Mouse (Mus musculus): Measurements from ENCODE around the gene Topaz1. TPM values are rescaled to one million over a fixed set of nuclear protein-coding genes. Genes with fewer than 3 reads are reported as not detected.

Topaz1 gene
- polyA plus RNA-seq, 1 experiment from 2014 or later, result not detected

Other genes starting within 250 kb of the Topaz1 start
- 7.4 and 7.9 TPM in 2 replicates for gene Tcaim, start 58.2 kb downstream of the Topaz1 start, polyA plus RNA-seq (2015; fragmentation: Nextera tagmentation; extraction: Ambion mirVana)
- gene Gm35549, start 96.7 kb downstream of the Topaz1 start, polyA plus RNA-seq (2015; fragmentation: Nextera tagmentation; extraction: Ambion mirVana), result 0.51 and 0.56 TPM in 2 replicates
- gene Zfp445, start 118.7 kb downstream of the Topaz1 start, polyA plus RNA-seq (2015; fragmentation: Nextera tagmentation; extraction: Ambion mirVana), result 96.8 and 102 TPM in 2 replicates
- 3.9 and 4.5 TPM in 2 replicates for gene Zkscan7, start 138.3 kb downstream of the Topaz1 start, polyA plus RNA-seq (2015; fragmentation: Nextera tagmentation; extraction: Ambion mirVana)
- 24.8 and 24.9 TPM in 2 replicates for gene Zfp105, start 175.7 kb downstream of the Topaz1 start, polyA plus RNA-seq (2015; fragmentation: Nextera tagmentation; extraction: Ambion mirVana)
- gene 1110059G10Rik, start 203.7 kb downstream of the Topaz1 start, polyA plus RNA-seq (2015; fragmentation: Nextera tagmentation; extraction: Ambion mirVana), result 32.1 and 34.9 TPM in 2 replicates
- gene Kif15, start 203.7 kb downstream of the Topaz1 start, polyA plus RNA-seq (2015; fragmentation: Nextera tagmentation; extraction: Ambion mirVana), result 14.8 and 16.6 TPM in 2 replicates

Data from hindbrain, embryonic 13.5 days (tissue).